Mouse (Mus musculus) lung, adult 2 months (tissue): ENCODE data around the gene Arid1b.

ENCODE experiments used
- CTCF ChIP-seq: fragments of 200-500 bp; IDR thresholded peaks from 2 replicates; pipeline ENCODE4 v1.5.1; 2011; ENCODE audit warnings: mild to moderate bottlenecking, low read length, control low read depth; ENCODE audit not compliant: insufficient read depth
- POLR2A ChIP-seq: fragments of 200-500 bp; IDR thresholded peaks from 2 replicates; pipeline ENCODE4 v1.6.1; 2011; ENCODE audit warnings: low read depth, mild to moderate bottlenecking, control low read depth, low read length, borderline replicate concordance; ENCODE audit errors: extremely low read depth

GRCm38 (mm10) chr17:5037199-5037598, 43.1 kb downstream of the Arid1b start:
- no peak for TF ChIP-seq CTCF
- TF ChIP-seq POLR2A: no peak
